Mouse (Mus musculus) skeletal muscle tissue, adult 2 months (tissue): ENCODE data around the gene Ccnt1.
"Not testable (repeated sequence)": the region's sequence is repeated elsewhere in the genome, so short reads cannot be mapped to it uniquely, and the experiment has no call there.

Source experiments
- DNase-seq: peaks from one replicate; pipeline ENCODE4 v3.0.0-alpha.2; 2012; ENCODE audit warnings: low read depth, low spot score

The Ccnt1 gene

DNA sequence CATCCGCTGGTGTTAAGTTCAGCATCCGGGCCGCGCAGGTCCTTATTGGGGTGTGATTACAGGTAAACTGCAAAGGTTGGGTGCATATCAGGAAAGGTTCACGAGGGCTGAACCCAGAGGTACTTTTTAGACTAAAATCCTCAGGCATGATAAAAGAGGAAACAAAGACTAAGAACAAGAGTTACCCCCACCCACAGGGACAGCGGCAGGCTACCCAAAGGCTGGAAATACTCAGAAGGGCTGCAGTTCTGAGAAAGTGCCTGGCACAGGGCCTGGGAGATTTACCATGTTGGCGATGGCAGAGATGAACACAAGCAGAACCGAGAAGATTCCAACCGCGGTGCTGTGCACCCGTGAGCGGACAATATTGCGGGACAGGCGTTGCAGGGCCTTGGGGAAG lies 25.9 kb upstream of the Ccnt1 start:
- no peak for DNase-seq

DNA sequence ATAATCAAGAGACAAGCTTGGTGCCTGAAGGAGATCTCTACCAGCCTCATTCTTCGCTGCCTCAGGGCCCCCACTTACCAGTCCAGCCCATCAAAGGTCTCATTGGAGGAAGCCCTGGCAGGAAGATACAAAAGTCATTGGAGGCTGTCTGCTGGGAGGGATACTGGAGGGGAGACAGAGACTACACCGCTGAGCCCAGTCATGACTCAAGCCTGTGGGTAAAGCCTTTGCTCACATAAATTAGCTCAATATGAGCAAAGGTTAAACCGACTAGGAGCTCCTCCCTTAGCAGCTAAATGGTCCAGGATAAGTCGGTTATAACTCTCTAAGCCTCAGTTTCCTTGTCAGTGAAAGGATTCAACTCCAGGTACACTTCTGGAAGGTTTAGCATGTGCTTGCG lies 24.3 kb upstream of the Ccnt1 start:
- DNase-seq = no peak

DNA sequence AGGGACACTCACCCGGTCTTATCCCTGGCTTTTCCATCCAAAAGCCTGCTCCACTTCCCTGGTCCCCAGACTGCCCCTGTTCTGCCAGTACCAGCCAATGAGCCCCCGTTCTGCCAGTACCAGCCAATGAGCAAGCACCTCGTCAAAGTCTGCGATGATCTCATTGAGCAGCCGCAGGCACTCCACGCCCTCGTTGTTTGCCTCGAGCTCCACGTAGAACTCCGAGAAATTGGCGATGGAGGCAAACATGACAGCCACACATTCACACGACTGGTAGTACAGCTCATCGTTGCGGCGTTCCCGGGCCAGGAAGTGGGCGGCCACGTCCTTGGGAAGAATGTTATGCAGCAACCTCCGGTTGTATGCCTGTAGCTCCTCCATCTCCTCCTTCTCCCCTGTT lies 23.5 kb upstream of the Ccnt1 start:
- DNase-seq = no peak

DNA sequence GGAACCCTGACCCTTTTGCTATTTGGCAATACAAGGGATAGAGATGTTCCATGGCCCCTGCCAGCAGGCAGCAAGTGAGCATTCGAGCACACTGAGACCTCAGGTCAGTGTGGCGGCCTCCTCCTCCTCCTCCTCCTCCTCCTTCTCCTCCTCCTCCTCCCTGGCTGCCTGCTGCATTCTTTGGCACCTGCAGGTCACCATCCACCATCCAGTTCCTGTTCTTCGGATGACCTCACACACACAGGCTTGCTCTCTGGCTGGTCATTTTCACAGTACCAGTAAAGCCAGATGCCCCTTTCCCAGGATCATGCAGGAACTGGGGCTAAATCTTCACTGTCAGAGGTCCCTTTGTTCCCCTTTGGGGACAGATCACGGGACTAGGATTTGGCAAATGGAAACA lies 20.7 kb upstream of the Ccnt1 start:
- no peak for DNase-seq

DNA sequence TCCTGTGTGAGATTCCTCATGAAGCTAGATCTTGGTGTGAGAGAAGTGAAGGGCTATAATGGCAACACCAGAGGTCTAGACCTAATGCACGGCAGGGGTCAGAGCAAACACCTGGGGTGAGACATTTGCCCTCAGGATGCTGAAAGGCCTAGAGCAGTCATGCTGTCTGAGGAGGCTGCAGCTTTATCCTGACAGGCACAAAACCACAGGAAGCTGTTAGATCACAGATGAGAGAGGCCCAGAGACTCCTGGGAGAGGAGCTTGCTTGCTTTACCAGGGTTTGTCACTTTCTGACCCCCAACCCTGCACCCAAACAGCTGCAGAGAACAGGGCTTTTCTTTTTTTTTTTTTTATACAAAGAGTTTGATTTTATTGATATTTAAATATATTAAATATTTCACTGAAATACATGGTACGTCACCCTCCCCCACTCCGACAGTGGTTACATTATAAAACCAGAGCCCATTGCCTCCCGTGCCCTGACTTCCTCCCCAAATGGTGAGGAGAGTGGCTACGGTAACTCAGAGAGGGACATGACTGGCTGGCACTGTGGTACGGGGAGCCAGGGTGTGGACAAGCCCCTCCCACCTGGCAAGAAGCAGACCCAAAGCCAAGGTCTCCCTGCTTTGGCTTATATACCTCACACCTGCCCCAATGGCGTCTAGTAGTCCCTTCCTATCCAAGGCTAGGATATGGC lies 19.1 kb upstream of the Ccnt1 start:
- no peak for DNase-seq

DNA sequence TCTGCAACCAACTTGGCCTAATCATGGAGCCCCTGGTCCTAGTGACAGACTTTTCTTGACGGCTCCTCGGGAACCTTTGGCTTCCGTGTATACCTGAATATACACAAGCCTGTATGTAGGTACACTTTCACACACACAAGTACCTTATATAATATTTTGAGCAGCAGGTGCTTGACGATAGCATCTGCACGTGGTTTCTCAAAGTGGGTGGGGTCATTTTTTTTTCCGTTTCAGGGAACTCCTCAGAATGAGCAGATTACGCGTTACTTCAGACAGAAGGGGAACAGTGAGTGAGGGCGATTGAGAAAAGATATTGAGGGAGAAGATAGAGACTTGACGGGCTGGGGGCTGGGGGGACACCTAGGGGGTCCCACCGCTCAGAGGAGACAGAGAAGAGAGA lies 17.0 kb upstream of the Ccnt1 start:
- DNase-seq = no peak

DNA sequence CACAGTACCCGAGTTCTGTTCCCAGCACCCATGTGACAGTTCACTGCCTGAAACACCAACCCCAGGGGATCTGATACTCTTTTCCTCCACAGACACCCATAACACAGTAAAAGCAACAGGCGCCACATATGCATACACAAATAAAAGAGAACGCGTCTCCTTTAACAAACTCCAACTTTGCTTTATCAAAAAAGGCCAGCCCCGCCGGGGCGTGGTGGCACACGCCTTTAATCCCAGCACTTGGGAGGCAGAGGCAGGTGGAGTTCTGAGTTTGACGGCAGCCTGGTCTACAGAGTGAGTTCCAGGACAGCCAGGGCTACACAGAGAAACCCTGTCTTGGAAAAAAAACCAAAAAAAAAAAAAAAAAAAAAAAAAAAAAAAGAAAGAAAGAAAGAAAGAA lies 15.4 kb upstream of the Ccnt1 start:
- DNase-seq = not testable (repeated sequence)

DNA sequence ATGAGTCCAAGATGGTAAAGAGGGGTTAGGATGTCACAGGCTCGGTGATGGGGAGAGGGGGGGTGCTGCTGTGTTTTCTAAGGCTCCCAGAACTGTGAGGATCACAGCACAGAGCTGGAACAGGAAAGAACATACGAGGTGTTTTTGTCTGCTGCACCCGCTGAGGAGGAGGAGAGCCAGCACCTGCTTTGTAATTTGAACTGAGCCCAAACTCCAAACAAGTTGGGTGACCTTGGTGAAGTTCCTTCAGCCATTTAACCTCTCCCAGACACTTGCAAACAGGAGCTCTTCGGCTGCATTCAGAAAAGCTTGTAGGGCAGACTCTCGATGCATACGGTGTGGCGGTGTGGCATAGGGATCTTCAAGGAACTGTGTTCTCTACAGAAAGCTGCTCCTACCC lies 14.7 kb upstream of the Ccnt1 start:
- no peak for DNase-seq

DNA sequence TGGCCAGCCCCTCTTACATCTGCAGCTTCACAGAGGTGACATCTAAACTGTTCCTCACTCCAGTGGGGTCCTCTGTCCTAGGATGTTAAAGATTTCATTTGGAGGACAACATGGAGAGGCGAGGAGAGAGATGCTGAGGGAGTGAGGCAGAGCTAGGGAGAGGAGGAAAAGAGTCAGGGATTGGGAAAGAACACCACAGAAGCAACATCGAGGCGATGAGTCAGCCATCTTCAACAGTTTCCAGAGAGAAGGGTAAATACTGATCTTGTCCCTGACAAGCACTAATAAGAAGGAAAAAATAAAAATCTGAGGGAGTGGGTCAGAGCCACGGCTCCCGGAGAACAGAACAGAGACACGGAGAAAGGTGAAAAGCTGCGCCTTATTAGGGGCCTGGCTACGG lies 12.3 kb upstream of the Ccnt1 start:
- no peak for DNase-seq

DNA sequence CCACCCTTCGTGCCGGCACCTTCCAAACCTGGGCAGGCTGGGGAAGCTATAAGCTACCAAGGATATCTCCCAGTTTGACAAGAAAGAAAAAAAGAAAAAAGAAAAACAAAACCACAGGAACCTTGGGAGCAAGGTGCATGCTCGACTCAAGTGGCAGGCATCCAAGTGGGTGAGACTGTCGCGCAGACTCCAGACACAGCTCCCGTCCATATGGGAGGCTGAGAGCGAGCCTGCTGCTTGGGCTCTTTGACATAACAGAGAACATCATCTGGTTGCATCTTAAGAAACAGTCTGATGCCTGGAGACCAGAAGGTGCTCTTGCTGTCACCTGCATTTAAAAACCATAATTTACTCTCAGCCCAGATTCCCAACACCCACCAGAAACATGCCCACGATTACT lies 11.7 kb upstream of the Ccnt1 start:
- DNase-seq = no peak

DNA sequence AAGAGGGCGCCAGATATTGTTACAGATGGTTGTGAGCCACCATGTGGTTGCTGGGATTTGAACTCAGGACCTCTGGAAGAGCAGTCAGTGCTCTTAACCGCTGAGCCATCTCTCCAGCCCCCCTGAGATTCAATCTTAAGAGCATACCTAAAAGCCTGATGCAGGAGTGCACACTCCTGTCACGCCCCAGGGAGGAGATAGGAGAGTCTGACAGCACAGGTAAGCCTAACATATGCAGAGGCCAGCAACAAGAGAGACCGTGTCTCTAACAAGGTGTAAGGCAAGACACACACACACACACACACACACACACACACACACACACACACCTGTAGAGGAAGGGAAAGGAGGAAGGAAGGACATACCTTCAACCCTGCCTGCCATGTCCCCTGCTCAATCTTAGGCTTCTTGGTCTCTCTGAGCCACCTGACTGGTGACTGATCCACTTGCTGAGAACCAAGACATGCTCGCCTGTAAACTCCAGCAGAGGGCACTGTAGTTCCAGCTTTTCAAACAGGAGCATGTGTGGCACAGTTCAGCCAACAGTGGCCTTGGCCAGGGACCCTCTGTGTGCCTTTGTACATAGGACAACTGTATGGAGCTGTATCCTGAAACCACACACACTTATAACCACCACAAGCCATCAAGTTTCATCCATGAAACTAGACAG lies 9.2 kb upstream of the Ccnt1 start:
- peak; percentile 74 for DNase-seq

DNA sequence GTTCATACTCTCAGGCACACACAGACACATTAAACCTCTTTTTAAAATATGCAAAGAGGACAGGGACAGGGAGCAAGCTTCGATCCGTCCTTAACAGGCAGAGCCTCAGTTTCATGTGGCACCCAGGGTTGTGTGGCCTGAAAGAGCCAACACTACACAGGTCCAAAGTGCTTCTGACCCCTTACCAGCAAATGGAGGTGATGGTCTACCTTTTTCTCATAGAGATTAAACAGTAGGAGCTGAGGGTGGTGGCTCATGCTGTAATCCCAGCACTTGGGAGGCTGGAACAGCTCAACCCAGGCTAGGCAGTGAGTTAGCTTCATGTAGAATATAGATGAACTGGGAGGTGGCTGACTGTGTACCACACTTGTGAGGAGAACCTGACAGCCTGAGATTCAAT lies 8.6 kb upstream of the Ccnt1 start:
- DNase-seq = no peak

DNA sequence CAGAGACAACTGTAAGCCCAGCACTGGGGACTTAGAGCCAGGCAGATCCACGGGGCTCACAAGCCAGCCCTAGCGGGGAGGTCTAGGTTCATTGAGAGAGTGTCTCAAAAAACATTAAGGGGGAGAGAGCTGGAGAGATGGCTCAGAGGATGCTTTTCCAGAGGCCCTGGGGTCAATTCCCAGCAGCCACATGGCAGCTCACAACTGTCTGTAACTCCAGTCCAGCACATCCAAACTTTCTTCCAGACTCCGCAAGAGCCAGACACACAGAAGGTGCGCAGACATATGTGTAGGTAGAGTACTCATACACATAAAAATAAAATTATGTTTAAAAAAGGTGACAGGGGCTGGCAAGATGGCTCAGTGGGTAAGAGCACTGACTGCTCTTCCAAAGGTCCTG lies 2.6 kb upstream of the Ccnt1 start:
- DNase-seq = no peak

DNA sequence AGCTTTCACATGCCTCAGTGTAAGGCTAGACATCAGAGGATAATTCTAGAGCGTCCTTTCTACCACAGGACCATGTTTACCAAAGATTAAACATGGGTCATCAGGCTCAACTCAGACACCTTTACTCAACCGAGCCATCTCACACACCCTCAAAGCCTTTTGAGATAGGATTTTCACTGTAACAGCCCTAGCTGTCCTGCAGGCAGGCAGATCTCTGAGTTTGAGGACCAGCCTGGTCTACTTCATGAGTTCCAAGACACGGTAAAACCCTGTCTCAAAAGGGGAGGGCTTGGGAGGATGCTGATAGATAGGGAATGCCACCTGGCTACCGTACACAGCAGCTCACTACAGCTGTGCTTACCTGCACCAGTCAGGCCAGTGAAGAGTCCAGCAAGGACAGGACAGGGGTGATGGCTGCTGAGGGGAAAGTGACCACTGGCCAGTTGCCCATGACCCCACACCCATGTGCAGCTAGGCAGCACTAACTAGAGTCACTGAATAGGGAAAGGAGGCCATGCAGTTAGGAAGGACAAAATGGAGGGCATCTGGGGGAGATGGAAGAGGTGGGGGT lies 843 bp downstream of the Ccnt1 start:
- no peak for DNase-seq

DNA sequence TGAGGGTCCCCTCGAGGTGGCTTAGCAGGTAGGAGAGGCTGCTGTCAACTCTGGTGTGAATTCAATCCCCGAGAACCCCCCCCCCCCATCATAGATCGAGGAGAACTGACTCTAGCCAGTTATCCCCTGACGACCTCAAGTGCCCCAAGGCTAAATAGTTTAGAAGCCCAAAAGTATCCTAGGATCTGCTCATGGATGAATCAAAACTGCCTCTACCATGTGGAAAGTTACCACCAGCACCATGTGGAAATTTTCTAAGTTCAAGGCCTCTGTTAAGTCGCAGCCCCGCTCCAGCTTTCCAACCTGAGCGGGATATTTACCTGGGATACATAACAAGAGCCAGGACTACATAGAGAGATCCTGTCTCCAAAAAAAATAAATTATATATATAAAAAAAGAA lies 1.5 kb downstream of the Ccnt1 start:
- DNase-seq = no peak

DNA sequence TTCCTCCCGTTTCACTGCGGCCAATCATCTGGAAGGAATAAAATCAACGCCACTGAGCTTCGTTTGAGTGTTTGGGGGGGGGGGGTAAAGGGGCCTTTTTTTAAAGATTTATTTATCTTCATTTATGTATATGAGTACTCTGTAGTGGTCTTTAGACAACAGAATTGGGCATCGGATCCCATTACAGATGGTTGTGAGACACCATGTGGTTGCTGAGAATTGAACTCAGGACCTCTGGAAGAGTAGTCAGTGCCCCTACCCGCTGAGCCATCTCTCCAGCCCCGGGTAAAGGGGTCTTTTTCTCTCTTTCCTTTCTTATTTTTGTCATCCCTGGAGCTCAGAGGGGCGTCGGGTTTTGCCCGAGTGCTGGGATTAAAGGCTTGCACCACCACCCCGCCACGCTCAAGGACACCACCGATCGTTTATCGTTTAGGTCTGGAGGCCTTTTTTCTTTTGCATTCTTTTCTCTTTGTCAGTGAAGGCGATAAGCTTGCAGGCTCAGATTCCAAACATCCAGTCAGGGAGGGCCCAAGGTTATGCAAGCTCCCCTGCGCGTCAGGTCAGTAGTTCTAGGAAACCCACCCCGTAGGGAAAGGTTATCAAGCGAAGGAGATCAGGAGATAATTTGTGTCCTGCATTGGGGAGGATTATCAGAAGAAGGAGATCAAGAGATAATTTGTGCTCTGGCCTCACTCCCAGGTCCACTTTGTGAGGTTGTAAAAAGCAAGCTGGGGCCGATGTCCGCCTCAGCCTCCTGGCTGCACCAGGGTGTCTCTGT lies 2.3 kb downstream of the Ccnt1 start:
- no peak for DNase-seq

DNA sequence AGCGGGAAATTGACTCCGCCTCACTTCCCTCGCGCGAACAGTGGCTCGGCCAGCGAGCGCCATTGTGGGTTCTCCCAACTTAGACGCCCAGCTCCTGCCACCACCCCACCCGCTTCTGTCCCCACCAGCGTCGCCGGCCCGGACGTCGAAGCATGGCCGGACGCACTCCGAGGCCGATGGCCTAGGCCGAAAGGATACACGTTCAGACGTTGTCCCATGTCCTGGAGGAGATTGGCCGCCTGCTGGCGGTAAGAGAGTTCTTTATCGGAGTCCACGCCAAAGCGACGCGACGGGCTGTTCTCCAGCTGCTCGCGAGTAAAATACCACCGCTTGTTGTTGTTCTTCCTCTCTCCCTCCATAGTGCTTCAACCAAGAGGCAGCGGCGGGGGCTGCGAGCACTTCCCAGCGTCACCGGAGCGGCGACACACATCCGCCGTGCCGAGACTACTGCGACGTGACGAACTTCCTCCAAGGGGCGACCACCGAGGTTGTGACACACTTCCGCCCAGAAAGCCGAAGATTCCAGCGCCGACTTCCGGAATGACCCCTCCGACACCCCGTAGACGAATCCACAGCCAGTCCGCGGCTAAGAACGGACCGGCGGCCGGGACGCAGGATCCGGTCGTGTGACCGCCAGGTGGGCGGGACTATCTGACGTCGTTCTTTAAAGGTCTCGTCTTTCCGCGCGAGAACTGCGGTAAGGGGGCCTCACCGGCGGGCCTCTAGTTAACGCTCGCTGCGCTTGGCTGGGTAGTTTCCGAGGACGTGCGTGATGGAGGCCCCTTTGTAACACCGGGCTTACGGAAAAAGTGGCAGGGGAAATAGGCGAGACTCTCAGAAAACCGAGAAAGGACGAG lies 3.2 kb downstream of the Ccnt1 start:
- DNase-seq = peak; percentile 99

DNA sequence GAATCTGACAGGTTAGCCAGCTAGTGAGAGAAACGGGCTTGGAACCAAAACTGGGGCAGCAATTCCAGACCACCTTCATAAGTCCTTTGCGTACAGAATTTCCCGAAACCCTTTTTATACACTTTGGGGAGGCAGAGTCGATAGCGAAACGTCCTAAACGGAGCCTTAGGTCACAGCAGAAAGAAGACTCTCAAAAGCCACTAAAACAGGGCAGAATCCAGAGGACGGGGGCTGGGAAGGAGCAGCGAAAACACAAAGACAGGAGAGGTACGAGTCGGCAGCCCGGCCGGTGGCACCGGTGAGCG lies 3.8 kb downstream of the Ccnt1 start:
- no peak for DNase-seq

DNA sequence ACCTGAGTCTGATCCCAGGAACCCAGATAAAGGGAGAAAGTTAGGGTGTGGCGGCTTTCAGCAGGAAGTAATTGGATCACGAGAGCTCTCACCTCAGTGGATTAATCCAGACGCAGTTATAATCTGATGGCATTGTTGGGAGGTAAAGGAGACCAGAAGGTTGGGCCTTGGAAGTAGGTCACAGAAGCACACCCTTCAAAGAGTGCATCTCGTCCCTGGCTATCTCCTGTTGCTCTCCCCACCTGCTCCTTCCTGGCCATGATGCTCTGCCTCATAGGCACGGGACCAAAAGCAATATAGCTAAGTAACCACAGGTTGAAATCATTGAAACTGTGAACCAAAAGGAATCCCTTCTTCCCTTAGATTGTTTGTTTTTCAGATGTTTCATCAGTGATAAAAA lies 13.5 kb downstream of the Ccnt1 start:
- DNase-seq = no peak

DNA sequence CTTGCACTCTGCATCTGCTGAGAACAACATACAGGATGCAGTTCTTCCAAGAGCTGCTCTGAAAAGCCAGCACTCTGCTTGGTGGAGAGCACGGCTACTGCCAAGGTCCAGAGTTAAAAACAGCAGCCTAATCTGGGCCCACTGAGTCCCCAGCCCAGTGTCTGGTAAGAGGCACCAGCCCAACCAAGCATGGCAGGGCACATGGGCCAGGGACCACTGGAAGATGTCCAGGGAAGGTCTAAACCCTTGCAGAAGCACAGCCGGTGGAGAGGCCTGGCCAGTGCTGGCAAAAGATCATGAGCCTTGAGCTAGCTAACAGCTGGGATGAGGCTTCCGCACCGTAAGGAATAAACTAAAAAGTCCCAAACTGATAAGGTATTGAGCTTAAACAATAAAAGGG lies 14.8 kb downstream of the Ccnt1 start:
- DNase-seq = peak; percentile 57

DNA sequence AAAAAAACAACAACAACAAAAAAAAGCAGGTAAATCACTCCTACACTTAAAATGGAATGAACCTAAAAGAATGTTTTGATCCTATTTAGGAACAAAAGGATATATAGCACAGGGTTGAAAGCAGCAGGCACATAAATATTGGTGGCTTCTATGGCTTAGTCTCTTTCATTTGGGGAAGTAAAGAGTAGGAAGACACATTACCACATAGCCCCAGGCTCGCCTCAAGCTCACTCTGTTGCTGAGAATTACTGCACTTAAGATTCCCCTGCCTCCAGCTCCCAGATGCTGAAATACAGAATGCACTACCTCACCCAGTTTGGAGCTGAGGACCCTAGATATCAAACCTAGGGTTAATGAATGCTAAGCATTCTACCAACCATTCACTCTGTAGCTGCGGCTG lies 18.0 kb downstream of the Ccnt1 start:
- DNase-seq = no peak

DNA sequence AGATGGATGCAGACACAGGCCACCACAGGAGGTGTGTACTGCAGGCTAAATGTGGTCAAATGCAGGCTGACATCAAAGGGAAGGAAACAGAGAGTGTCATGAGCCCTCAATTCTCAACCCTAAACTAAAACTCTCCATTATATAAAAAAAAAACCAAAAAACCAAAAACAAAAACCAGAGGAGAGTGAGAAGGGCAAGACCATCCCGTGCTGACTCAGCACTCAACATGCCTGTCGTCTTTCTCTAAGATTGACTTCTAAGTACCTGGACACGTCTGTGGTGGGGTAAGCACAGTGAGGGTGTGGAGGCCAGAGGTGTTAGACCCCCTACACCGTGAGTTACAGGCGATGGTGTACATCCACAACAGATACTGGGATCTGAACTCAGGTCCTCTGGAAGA lies 23.9 kb downstream of the Ccnt1 start:
- DNase-seq = no peak
